Mouse (Mus musculus): Measurements from ENCODE around the gene 4930579G24Rik.

- TF ChIP-seq POLR2A (IDR thresholded peaks at IDR 0.05; ENCODE audit: extremely low read depth, insufficient read depth, low read length) (no peak), CTCF (IDR thresholded peaks at IDR 0.05; ENCODE audit: extremely low read depth, insufficient read depth, low read length) (no peak)
These were observed 41.7 kb downstream of the 4930579G24Rik start for GRCm38 (mm10) chr3:79670556-79670955.
